Comparison of ENCODE assay signal across 9 mouse cellular contexts in genomic region chr11:53308251-53308864, GRCm38 (mm10). TPM values are rescaled to one million over a fixed set of nuclear protein-coding genes. Genes with fewer than 3 reads are reported as not detected.
DNase-seq lines count a peak whose midpoint lies in the region; ATAC-seq lines count a peak whose summit lies in the region.
"Had no signal": no experiment of that assay in that cellular context is flagged by ENCODE, and none has a peak within 500 bp of the region (broad histone marks: within the 10 kb centered on the region; RNA-seq: fewer than 3 reads in every experiment).

No protein-coding gene starts in this region.

- H3K36me3 ChIP-seq in megakaryocyte, embryonic 14.5 days (replicated peaks; ENCODE audit: low read length), result no peaks in the 10 kb centered on the region

- DNase-seq in heart, adult 9 months (ENCODE audit: low spot score in 2 of 2), result peak; percentile 71 to 79
- peak; percentile 48 to 55 for DNase-seq in kidney, postnatal 36 days
- peak; percentile 20 for DNase-seq in ovary, postnatal 14 days (ENCODE audit: low spot score)
- no peak for DNase-seq in frontal cortex, postnatal 10 days (ENCODE audit: low spot score in 2 of 2)
- DNase-seq in left cerebral cortex, adult 9 months (ENCODE audit: low spot score in 2 of 2), result no peak
- DNase-seq in right cerebral cortex, postnatal 10 days (ENCODE audit: low spot score in 2 of 2), result no peak

- H3K4me3 ChIP-seq in megakaryocyte, embryonic 14.5 days (replicated peaks), result peak overlapping the region; percentile 9

- no peaks in the 10 kb centered on the region for H3K9me3 ChIP-seq in megakaryocyte, embryonic 14.5 days

- ATAC-seq in megakaryocyte, adult 5-6 weeks (ENCODE audit: poor library complexity, severe bottlenecking), result no peak

- peaks cover 46% of the 10 kb centered on the region for H3K4me1 ChIP-seq in megakaryocyte, embryonic 14.5 days

- no peaks in the 10 kb centered on the region for H3K27me3 ChIP-seq in megakaryocyte, embryonic 14.5 days (replicated peaks)
- H3K27me3 ChIP-seq: CH12.LX had no signal

RNA-seq across cellular contexts. Expression of gene Hspa4, which starts 8.1 kb away (rescaled TPM):
- 16.7 and 34.7 TPM in 2 replicates for polyA plus RNA-seq in megakaryocyte, embryonic 14.5 days (2012; ENCODE audit: insufficient read depth, low replicate concordance)
- total RNA-seq in megakaryocyte, adult 5-6 weeks (2015), result 84.8 and 87.0 TPM in 2 replicates
- total RNA-seq in megakaryocyte, adult 5-6 weeks (2017), result 313 and 322 TPM in 2 replicates

RNA-seq across cellular contexts. Expression of gene Zcchc10, which starts 16.1 kb away (rescaled TPM):
- polyA plus RNA-seq in megakaryocyte, embryonic 14.5 days (2012; ENCODE audit: insufficient read depth, low replicate concordance), result 1.5 and 1.9 TPM in 2 replicates
- total RNA-seq in megakaryocyte, adult 5-6 weeks (2015), result 14.2 and 19.0 TPM in 2 replicates
- total RNA-seq in megakaryocyte, adult 5-6 weeks (2017), result 1.9 and 3.2 TPM in 2 replicates

RNA-seq across cellular contexts. Expression of gene Aff4, which starts 42.3 kb away (rescaled TPM):
- 1.2 and 2.3 TPM in 2 replicates for polyA plus RNA-seq in megakaryocyte, embryonic 14.5 days (2012; ENCODE audit: insufficient read depth, low replicate concordance)
- 59.1 and 62.0 TPM in 2 replicates for total RNA-seq in megakaryocyte, adult 5-6 weeks (2015)
- 38.3 and 38.4 TPM in 2 replicates for total RNA-seq in megakaryocyte, adult 5-6 weeks (2017)

Comparison
In these comparisons a context has a peak if more than half of its experiments do, and no peak if none do; other contexts are left out.
1. DNase-seq: peak in heart, adult 9 months (2 of 2), kidney, postnatal 36 days (2 of 2) and ovary, postnatal 14 days (single experiment); none in frontal cortex, postnatal 10 days (0 of 2), left cerebral cortex, adult 9 months (0 of 2) and right cerebral cortex, postnatal 10 days (0 of 2).